Mouse (Mus musculus) left cerebral cortex, postnatal 25 days (tissue): ENCODE data around the gene Ganc. TPM values are rescaled to one million over a fixed set of nuclear protein-coding genes. Genes with fewer than 3 reads are reported as not detected.

Experiments used
- DNase-seq, 2 experiments: peaks; one replicate each; pipeline ENCODE4 v3.0.0; 2022; ENCODE audit warnings: low spot score in 2 of 2, mixed read lengths in 1 of 2
- intact Hi-C: fragments of 180-260 bp; cut with DNase I; formaldehyde crosslinking; loops from one replicate; pipeline ENCODE4 v1.15.1; 2025
- total RNA-seq, 2 experiments: library from RNA; stranded (reverse); gene quantifications; 2 replicates each; pipeline ENCODE4 v1.2.3; 2021

The Ganc gene
- total RNA-seq, 2 experiments from 2014 or later: 12.6 to 15.7 TPM

GRCm38 (mm10) chr2:120446373-120446772 lies 42.7 kb downstream of the Ganc start:
- no peak for DNase-seq

GRCm38 (mm10) chr2:120447306-120447705 lies 43.6 kb downstream of the Ganc start:
- intact Hi-C loops: no loop called here

More at GRCm38 (mm10) chr2:120446373-120446772, 42.7 kb downstream of the Ganc start:
- intact Hi-C loops: no loop called here

GRCm38 (mm10) chr2:120450724-120451123 lies 47.0 kb downstream of the Ganc start:
- intact Hi-C loops: no loop called here
- no peak for DNase-seq

More at GRCm38 (mm10) chr2:120447306-120447705, 43.6 kb downstream of the Ganc start:
- no peak for DNase-seq

- intact Hi-C loops: no loop called here
- DNase-seq: peak in 1 of 2 experiments; percentile 14
Observed at GRCm38 (mm10) chr2:120452600-120452999, 48.9 kb downstream of the Ganc start.

GRCm38 (mm10) chr2:120454987-120455386 lies 51.3 kb downstream of the Ganc start:
- no peak for DNase-seq
- intact Hi-C loops: no loop called here

GRCm38 (mm10) chr2:120455719-120456118 lies 52.0 kb downstream of the Ganc start, which contains the start of gene Capn3:
TSS of gene Capn3 (plus strand) at chr2:120456019.
- intact Hi-C loops: no loop called here
- DNase-seq: no peak

- intact Hi-C loops: no loop called here
Observed at GRCm38 (mm10) chr2:120460216-120460615, 56.5 kb downstream of the Ganc start.

GRCm38 (mm10) chr2:120463328-120463727 lies 59.6 kb downstream of the Ganc start:
- intact Hi-C loops: no loop called here

More at GRCm38 (mm10) chr2:120460216-120460615, 56.5 kb downstream of the Ganc start:
- no peak for DNase-seq

GRCm38 (mm10) chr2:120464091-120464490 lies 60.4 kb downstream of the Ganc start:
- no peak for DNase-seq
- intact Hi-C loops: no loop called here

More at GRCm38 (mm10) chr2:120463328-120463727, 59.6 kb downstream of the Ganc start:
- DNase-seq: no peak

GRCm38 (mm10) chr2:120464732-120465396 lies 61.2 kb downstream of the Ganc start:
- no peak for DNase-seq
- intact Hi-C loops: no loop called here

- intact Hi-C loops: no loop called here
- DNase-seq: no peak
Observed at GRCm38 (mm10) chr2:120465397-120465785, 61.7 kb downstream of the Ganc start.

GRCm38 (mm10) chr2:120468011-120468410 lies 64.3 kb downstream of the Ganc start:
- intact Hi-C loops: no loop called here
- no peak for DNase-seq

- intact Hi-C loops: no loop called here
- no peak for DNase-seq
Observed at GRCm38 (mm10) chr2:120469220-120469619, 65.5 kb downstream of the Ganc start.

- no peak for DNase-seq
- intact Hi-C loops: no loop called here
Observed at GRCm38 (mm10) chr2:120469715-120470114, 66.0 kb downstream of the Ganc start.

- DNase-seq: no peak
- intact Hi-C loops: no loop called here
Observed at GRCm38 (mm10) chr2:120470856-120471255, 67.2 kb downstream of the Ganc start.

- intact Hi-C loops: no loop called here
- DNase-seq: no peak
Observed at GRCm38 (mm10) chr2:120476277-120477087, 72.8 kb downstream of the Ganc start.

GRCm38 (mm10) chr2:120478600-120478999 lies 74.9 kb downstream of the Ganc start:
- intact Hi-C loops: no loop called here
- DNase-seq: peak; percentile 67 to 79

- intact Hi-C loops: loop anchor here (2.0 kb wide), 1 partner anchor 189 kb away; no protein-coding TSS in a partner anchor
- no peak for DNase-seq
Observed at GRCm38 (mm10) chr2:120481921-120482320, 78.2 kb downstream of the Ganc start.

- intact Hi-C loops: no loop called here
- no peak for DNase-seq
Observed at GRCm38 (mm10) chr2:120482506-120483389, 79.1 kb downstream of the Ganc start.

- DNase-seq: no peak
- intact Hi-C loops: no loop called here
Observed at GRCm38 (mm10) chr2:120484241-120484640, 80.5 kb downstream of the Ganc start.
